Mouse (Mus musculus): ENCODE measurements at regions not wholly inside any gene's neighbourhood (a gene's known extent, or its start where the extent isn't known, plus 50 kb on each side); places are given as distances from the start of the nearest gene placed in this dataset.

- 80% methylated on average over 4 of the region's 4 CpGs for WGBS
Measured at GRCm38 (mm10) chr8:87063588-87063987, 178.5 kb upstream of the N4bp1 start.

DNA sequence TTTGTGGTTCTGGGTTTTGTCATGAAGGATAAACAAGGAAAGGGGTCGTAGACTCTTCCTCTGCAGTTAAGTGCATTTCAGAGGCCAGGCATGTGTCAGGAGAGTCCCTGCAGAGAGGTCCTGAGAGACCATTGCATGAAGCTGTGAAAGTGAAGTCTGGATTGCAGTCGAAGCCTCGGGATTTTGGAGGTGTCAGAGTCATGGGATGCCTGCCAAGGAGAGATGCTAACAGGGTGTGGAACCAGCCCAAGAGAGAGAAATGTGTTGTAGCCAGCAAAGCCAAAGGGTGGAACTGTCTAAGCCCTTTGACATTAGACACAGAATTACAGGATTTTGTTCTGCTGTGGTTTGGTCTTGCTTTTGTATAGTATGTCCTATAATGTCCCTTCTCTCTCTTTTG lies 164.7 kb upstream of the N4bp1 start:
- 19% methylated on average over 3 of the region's 3 CpGs for WGBS

More at GRCm38 (mm10) chr8:87063588-87063987, 178.5 kb upstream of the N4bp1 start:
- DNase-seq (ENCODE audit: low read depth, low spot score), result no peak

DNA sequence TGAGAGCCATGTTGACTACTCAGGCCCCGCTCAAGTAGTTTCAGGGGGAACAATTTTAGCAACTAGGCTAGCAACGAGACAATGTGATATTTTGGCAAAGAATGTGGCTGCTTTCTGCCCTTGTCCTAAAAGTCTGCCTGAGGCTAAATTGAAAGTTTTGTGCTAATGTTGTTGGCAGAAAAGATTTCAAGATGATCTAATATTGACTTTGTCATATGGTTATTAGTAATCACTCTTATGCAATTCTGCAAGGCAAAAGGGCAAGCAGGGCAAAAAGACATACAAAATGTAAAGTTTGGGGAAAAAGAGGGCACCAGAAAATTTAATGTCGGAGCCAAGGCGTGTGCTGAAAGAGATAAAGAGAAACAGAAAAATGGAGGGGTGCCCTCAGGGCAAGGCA lies 164.1 kb upstream of the N4bp1 start:
- DNase-seq (ENCODE audit: low read depth, low spot score), result no peak
- WGBS, result 77% methylated on average over 4 of the region's 4 CpGs

More for the DNA sequence above, 164.7 kb upstream of the N4bp1 start:
- DNase-seq (ENCODE audit: low read depth, low spot score), result no peak

DNA sequence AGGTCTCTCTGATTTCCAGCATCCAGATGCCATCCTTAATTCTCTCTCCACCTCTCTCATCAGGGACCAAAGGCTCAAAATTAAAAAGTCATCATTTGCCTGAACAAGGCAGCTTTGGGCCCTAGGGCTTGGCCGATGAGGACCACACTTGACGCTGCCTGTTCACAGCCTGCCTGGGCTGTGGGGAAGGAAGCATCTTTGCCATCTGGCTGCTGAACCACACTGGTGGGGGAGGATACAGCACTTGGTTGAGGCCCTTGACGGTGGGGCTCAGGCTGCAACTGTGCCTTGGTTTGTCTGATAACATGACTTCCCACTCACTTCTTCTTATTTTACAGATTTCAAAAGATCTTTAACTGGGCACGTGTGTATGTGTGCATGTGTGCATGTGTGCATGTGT lies 161.5 kb upstream of the N4bp1 start:
- WGBS, result 77% methylated on average over 4 of the region's 4 CpGs
- no peak for DNase-seq (ENCODE audit: low read depth, low spot score)

- DNase-seq (ENCODE audit: low read depth, low spot score), result no peak
- 61% methylated on average over 5 of the region's 5 CpGs for WGBS
Measured at GRCm38 (mm10) chr8:87043016-87043415, 158.0 kb upstream of the N4bp1 start.

GRCm38 (mm10) chr8:87037620-87038380 lies 152.7 kb upstream of the N4bp1 start:
- no peak for DNase-seq (ENCODE audit: low read depth, low spot score)
- WGBS, result 7% methylated on average over 48 of the region's 48 CpGs

- 78% methylated on average over 10 of the region's 10 CpGs for WGBS
- DNase-seq (ENCODE audit: low read depth, low spot score), result no peak
Measured at GRCm38 (mm10) chr8:87035996-87036395, 150.9 kb upstream of the N4bp1 start.

GRCm38 (mm10) chr8:87028171-87028570 lies 143.1 kb upstream of the N4bp1 start:
- DNase-seq (ENCODE audit: low read depth, low spot score), result no peak
- 28% methylated on average over 1 of the region's 1 CpGs for WGBS

DNA sequence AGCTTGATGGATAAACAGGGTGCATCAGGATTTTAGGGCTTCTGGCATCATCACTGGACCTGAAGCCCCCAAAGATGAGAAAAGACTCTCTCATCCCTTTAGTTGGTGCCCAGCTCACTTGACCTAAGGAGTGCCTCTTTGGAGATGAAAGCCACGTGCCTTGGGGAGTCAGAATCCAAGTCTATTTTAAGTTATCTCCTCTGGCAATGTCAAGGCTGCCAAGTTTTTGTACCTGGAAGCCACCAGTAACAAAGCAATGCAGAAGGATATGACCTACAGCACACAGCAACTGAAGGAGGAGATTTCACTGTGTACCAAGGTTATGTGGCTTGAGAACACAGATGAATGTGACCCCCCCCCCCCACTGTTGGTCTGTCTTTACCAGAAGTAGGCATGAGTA lies 140.9 kb upstream of the N4bp1 start:
- WGBS, result 36% methylated on average over 1 of the region's 1 CpGs
- DNase-seq (ENCODE audit: low read depth, low spot score), result no peak

GRCm38 (mm10) chr8:87019795-87020194 lies 134.7 kb upstream of the N4bp1 start:
- 87% methylated on average over 3 of the region's 3 CpGs for WGBS
- DNase-seq (ENCODE audit: low read depth, low spot score), result no peak

DNA sequence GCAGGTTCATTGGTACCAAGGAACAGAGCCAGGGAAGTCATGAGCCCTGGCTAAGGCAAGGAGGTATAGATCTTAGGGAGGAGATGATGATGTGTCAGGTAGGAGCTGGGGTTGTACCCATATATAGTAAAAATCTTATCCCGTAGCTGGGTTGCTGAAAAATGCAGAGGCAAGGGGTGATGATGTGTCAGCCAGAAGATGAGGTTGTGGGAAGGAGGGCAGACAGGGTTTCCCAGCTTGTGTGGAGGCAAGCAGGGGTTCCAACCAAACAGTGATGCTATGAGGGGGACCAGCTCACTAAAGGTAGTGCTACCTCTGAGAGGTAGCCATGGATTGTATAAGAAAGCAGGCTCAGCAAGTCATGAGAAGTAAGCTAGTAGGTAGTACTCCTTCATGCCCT lies 90.5 kb upstream of the N4bp1 start:
- no peak for DNase-seq (ENCODE audit: low read depth, low spot score)
- WGBS, result 86% methylated on average over 1 of the region's 1 CpGs

- WGBS, result 90% methylated on average over 3 of the region's 3 CpGs
- DNase-seq (ENCODE audit: low read depth, low spot score), result no peak
Measured at GRCm38 (mm10) chr8:86971736-86972135, 86.7 kb upstream of the N4bp1 start.

DNA sequence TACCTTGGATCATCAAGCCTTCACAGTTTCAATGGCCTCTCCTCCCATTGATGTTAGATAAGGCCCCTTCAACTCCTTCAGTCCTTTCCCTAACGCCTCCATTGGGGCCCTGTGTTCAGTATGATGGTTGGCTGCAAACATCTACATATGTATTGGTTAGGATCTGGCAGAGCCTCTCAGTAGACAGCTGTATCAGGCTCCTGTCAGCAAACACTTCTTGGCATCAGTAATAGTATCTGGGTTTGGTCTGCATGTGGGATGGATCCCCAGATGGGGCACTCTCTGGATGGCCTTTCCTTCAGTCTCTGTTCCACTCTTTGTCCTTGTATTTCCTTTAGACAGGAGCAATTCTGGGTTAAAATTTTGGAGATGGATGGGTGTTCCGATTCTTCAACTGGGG lies 84.0 kb upstream of the N4bp1 start:
- 88% methylated on average over 2 of the region's 2 CpGs for WGBS
- no peak for DNase-seq (ENCODE audit: low read depth, low spot score)

DNA sequence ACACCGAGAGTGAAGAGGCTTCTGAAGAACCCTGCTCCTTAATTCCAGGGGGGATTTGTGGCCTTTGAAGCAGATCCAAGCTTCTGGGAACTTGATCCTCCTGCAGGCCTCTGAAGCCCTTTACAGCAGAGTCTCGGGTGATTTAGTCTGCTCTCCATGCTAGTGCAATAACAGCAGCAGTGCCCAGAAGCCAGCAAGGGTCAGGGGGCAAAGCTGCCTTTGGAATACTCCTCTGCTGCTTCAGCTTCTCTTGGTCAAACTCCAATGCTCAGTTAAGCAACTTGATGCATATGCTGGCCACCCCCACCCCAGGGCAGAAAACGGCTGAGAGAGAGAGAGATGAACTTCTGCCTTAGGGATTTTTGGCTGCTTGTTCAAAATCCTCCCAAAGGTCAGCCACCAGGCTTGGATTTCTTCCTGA lies 82.8 kb upstream of the N4bp1 start:
- no peak for DNase-seq (ENCODE audit: low read depth, low spot score)
- 34% methylated on average over 3 of the region's 3 CpGs for WGBS

DNA sequence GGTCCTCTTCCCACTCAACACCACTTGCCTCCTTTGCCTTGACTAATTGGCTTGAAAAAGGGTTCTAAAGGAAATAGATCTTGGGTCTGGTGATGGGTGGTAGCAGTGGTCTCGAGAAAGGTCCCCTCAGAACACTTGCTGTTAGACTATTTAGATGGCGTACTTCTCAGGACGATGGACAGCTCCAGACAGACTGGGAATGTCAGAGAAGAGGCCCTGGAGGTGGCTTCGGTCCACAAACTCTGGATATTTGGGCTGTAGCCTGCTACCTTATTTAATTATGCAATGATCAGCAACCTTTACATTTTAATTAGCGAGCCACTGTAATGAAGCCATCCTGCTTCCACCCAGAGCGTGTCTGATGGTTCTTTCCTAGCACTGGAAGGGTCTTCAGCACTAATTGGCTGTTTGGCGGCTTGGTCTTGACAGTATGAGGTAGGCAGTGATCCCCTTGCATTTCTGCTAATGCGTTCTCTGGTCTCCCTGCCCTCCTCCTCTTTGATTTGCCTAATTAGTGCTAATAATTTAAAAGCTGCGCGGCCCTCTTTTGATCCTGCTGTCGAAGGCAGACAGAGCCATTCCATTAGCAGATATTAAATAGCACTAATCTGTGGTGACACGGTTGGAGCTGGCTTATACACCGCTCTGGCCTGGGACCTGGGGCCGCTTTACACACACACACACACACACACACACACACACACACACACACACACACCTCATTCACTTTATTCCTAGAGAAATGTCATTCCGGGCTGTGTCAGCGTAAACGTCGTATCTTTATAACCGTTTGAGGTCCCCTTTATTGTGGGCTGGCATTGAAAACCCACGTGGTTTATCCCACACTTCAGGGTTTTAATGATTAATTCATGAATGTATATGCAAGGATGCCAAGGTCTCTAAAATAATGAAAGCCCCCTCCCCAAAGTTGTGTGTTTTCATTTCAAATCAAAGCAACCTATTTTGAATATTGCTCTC lies 76.4 kb upstream of the N4bp1 start:
- no peak for DNase-seq (ENCODE audit: low read depth, low spot score)
- 61% methylated on average over 20 of the region's 20 CpGs for WGBS
